Comparison of ENCODE assay signal across 8 mouse cellular contexts in the genomic region with DNA sequence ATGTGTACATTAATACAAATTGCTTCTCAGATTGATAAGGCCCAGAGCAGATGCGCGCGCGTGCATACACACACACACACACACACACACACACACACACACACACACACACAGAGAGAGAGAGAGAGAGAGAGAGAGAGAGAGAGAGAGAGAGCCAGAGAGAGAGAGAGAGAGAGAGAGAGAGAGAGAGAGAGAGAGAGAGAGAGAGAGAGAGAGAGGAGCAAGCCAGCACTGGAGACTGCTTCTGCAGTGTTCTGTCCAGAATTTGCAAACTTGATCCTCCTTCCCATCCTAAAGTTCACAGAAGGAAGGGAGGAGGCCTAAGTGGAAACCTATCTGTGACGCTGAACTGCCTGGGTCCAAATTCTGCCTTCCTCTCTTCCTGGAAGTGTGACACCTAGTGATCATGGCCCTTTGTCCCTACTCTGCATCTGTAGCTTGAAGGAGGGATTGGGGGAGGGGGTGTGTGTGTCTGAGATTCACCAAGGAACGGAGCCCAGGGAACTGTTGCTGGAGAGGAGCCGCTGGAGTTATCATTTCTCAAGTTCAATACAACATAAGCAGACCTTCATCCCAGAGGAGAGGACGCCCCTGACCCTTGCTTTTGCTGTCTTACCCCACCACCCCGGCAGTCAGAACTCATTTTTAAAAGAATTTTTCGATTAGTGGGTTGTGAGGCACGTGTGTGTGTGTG. TPM values are rescaled to one million over a fixed set of nuclear protein-coding genes. Genes with fewer than 3 reads are reported as not detected.
DNase-seq lines count a peak whose midpoint lies in the region; ATAC-seq lines count a peak whose summit lies in the region.
"Had no signal": no experiment of that assay in that cellular context is flagged by ENCODE, and none has a peak within 500 bp of the region (broad histone marks: within the 10 kb centered on the region; RNA-seq: fewer than 3 reads in every experiment).

No protein-coding gene starts in this region.

- peak; percentile 14 for DNase-seq in embryo, embryonic 11.5 days (ENCODE audit: low read depth, low spot score)
- peak; percentile 71 for DNase-seq in intestine, embryonic 14.5 days (ENCODE audit: low spot score)
- no peak for DNase-seq in layer of hippocampus, adult 11-12 months (ENCODE audit: low spot score)
- no peak for DNase-seq in adrenal gland, adult 2 months

- peaks cover 13% of the 10 kb centered on the region for H3K27me3 ChIP-seq in megakaryocyte, embryonic 14.5 days (replicated peaks)
- H3K27me3 ChIP-seq in intestine, embryonic 14.5 days (replicated peaks; ENCODE audit: control insufficient read depth, insufficient read depth, low read length), result no peaks in the 10 kb centered on the region
- H3K27me3 ChIP-seq in neural tube, embryonic 14.5 days (ENCODE audit: control insufficient read depth, insufficient read depth, low read length), result no peaks in the 10 kb centered on the region

- peak overlapping the region; percentile 60 for H3K9ac ChIP-seq in intestine, embryonic 14.5 days (ENCODE audit: low read length)
- H3K9ac ChIP-seq in neural tube, embryonic 14.5 days (replicated peaks; ENCODE audit: low read depth, low read length), result peak overlapping the region; percentile 61

- peaks cover 23% of the 10 kb centered on the region for H3K36me3 ChIP-seq in megakaryocyte, embryonic 14.5 days (replicated peaks; ENCODE audit: low read length)
- H3K36me3 ChIP-seq in intestine, embryonic 14.5 days (ENCODE audit: control insufficient read depth, insufficient read depth, low read length), result no peaks in the 10 kb centered on the region
- H3K36me3 ChIP-seq in neural tube, embryonic 14.5 days (ENCODE audit: control insufficient read depth, insufficient read depth, low read length), result no peaks in the 10 kb centered on the region

- ATAC-seq in megakaryocyte, adult 5-6 weeks (ENCODE audit: poor library complexity, severe bottlenecking), result no peak
- ATAC-seq in intestine, embryonic 14.5 days (replicated peaks; ENCODE audit: low FRiP score, low TSS enrichment, low read depth), result peak; percentile 21
- ATAC-seq in neural tube, embryonic 14.5 days (ENCODE audit: low read depth), result peak; percentile 39

- H3K4me3 ChIP-seq in megakaryocyte, embryonic 14.5 days (replicated peaks), result peak overlapping the region; percentile 96
- peak overlapping the region; percentile 65 for H3K4me3 ChIP-seq in intestine, embryonic 14.5 days (ENCODE audit: low read depth, low read length)
- H3K4me3 ChIP-seq in neural tube, embryonic 14.5 days (ENCODE audit: low read depth, low read length), result peak overlapping the region; percentile 48

- peak overlapping the region; percentile 70 for H3K4me2 ChIP-seq in intestine, embryonic 14.5 days (ENCODE audit: low read length)
- H3K4me2 ChIP-seq in neural tube, embryonic 14.5 days (ENCODE audit: low read depth, low read length), result peak overlapping the region; percentile 82

- H3K27ac ChIP-seq in intestine, embryonic 14.5 days (ENCODE audit: low read depth), result peak overlapping the region; percentile 80
- peak overlapping the region; percentile 91 for H3K27ac ChIP-seq in neural tube, embryonic 14.5 days (ENCODE audit: low read depth, low read length)

- no peaks in the 10 kb centered on the region for H3K9me3 ChIP-seq in megakaryocyte, embryonic 14.5 days
- H3K9me3 ChIP-seq in intestine, embryonic 14.5 days (ENCODE audit: control insufficient read depth, low read length), result no peaks in the 10 kb centered on the region
- no peaks in the 10 kb centered on the region for H3K9me3 ChIP-seq in neural tube, embryonic 14.5 days (ENCODE audit: control insufficient read depth, low read length)

- WGBS in intestine, embryonic 14.5 days, result 29% methylated on average over 11 of the region's 11 CpGs
- 26% methylated on average over 11 of the region's 11 CpGs for WGBS in neural tube, embryonic 14.5 days

- H3K4me1 ChIP-seq in megakaryocyte, embryonic 14.5 days, result peaks cover 80% of the 10 kb centered on the region
- H3K4me1 ChIP-seq in intestine, embryonic 14.5 days (replicated peaks; ENCODE audit: control insufficient read depth, insufficient read depth, low read length), result peaks cover 8% of the 10 kb centered on the region; the same call in 1 of the 2 replicates
- peaks cover 15% of the 10 kb centered on the region; the same call in 1 of the 2 replicates for H3K4me1 ChIP-seq in neural tube, embryonic 14.5 days (ENCODE audit: control insufficient read depth, insufficient read depth, low read length)

RNA-seq across cellular contexts. Expression of a gene that starts 7.2 kb away (rescaled TPM):
- 6.7 and 7.5 TPM in 2 replicates for polyA plus RNA-seq in megakaryocyte, embryonic 14.5 days (2012; ENCODE audit: insufficient read depth, low replicate concordance)
- 0.51 TPM in 1 of 2 replicates, not detected in the other for total RNA-seq in megakaryocyte, adult 5-6 weeks (2015)
- total RNA-seq in megakaryocyte, adult 5-6 weeks (2017), result 0.29 TPM in 1 of 2 replicates, not detected in the other
- polyA plus RNA-seq in intestine, embryonic 14.5 days (2014; fragmentation: Nextera tagmentation; extraction: Ambion mirVana), result 25.5 and 26.8 TPM in 2 replicates
- 103 and 113 TPM in 2 replicates for polyA plus RNA-seq in neural tube, embryonic 14.5 days (2014; fragmentation: Nextera tagmentation; extraction: Ambion mirVana)
- 10 to 100 TPM; 35.4 to 62.6 TPM for total RNA-seq in adrenal gland, adult 2 months (2021)
- polyA plus RNA-seq in adrenal gland, adult 2 months (2012; rRNA removed), result 31.1 and 35.5 TPM in 2 replicates

RNA-seq across cellular contexts. Expression of a gene that starts 34.3 kb away (rescaled TPM):
- not detected in 2 replicates for polyA plus RNA-seq in megakaryocyte, embryonic 14.5 days (2012; ENCODE audit: insufficient read depth, low replicate concordance)
- not detected in 2 replicates for total RNA-seq in megakaryocyte, adult 5-6 weeks (2015)
- not detected in 2 replicates for total RNA-seq in megakaryocyte, adult 5-6 weeks (2017)
- not detected in 2 replicates for polyA plus RNA-seq in intestine, embryonic 14.5 days (2014; fragmentation: Nextera tagmentation; extraction: Ambion mirVana)
- not detected in 2 replicates for polyA plus RNA-seq in neural tube, embryonic 14.5 days (2014; fragmentation: Nextera tagmentation; extraction: Ambion mirVana)
- total RNA-seq in adrenal gland, adult 2 months (2021), result under 1 TPM; 0.23 to 0.24 TPM
- 0.13 and 0.20 TPM in 2 replicates for polyA plus RNA-seq in adrenal gland, adult 2 months (2012; rRNA removed)
- total RNA-seq: hematopoietic stem cell, adult 5-6 weeks had no signal

Comparison
In these comparisons a context has a peak if more than half of its experiments do, and no peak if none do; other contexts are left out.
1. DNase-seq: peak in embryo, embryonic 11.5 days (single experiment) and intestine, embryonic 14.5 days (single experiment); none in layer of hippocampus, adult 11-12 months (single experiment) and adrenal gland, adult 2 months (single experiment).
2. Peak in every context shown above with its lines, with median percentiles within 50 percentile points of each other: H3K4me3 ChIP-seq.